Mouse (Mus musculus) liver, embryonic 14.5 days (tissue): ENCODE results near the gene Serinc5. TPM values are rescaled to one million over a fixed set of nuclear protein-coding genes. Genes with fewer than 3 reads are reported as not detected.
A peak's percentile ranks its signal among the peaks of the same experiment; 100 is the strongest.

Source experiments
- ATAC-seq: fragments of 200-750 bp; cut with Nextera tagmentation; 2 replicates; pipeline ENCODE4 v1.8.0; 2017; ENCODE audit warnings: moderate number of reproducible peaks, mild to moderate bottlenecking, moderate library complexity; ENCODE audit not compliant: insufficient read depth
- DNase-seq, 3 experiments: peaks; one replicate each; pipeline ENCODE4 v3.0.0-alpha.2; 2012 to 2013; ENCODE audit warnings: low read depth in 3 of 3, low spot score in 3 of 3
- H3K27ac ChIP-seq: fragments of 300-500 bp; sonication (generic); 2 replicates; pipeline ENCODE4 v1.5.1; 2014; ENCODE audit warnings: moderate library complexity, mild to moderate bottlenecking, control low read depth, inconsistent platforms
- H3K27me3 ChIP-seq: fragments of 300-500 bp; sonication (generic); 2 replicates; pipeline ENCODE4 v1.6.1; 2014; ENCODE audit warnings: mild to moderate bottlenecking, low read length, moderate library complexity; ENCODE audit not compliant: control insufficient read depth, insufficient read depth
- H3K36me3 ChIP-seq: fragments of 300-500 bp; sonication (generic); replicated peaks from 2 replicates; pipeline ENCODE4 v1.6.1; 2014; ENCODE audit warnings: low read depth; ENCODE audit not compliant: control insufficient read depth, insufficient read depth
- H3K4me1 ChIP-seq, 2 experiments: fragments of 200-500 bp in 1 of 2; fragments of 300-500 bp in 1 of 2; sonication (generic) in 1 of 2; replicated peaks; 2 replicates each; pipeline ENCODE4 v1.6.1; 2012 to 2014; ENCODE audit warnings: antibody characterized with exemption in 1 of 2, inconsistent platforms in 1 of 2, low read length in 1 of 2; ENCODE audit not compliant: control insufficient read depth in 2 of 2, insufficient read depth in 2 of 2
- H3K4me2 ChIP-seq: fragments of 300-500 bp; sonication (generic); 2 replicates; pipeline ENCODE4 v1.6.1; 2014; ENCODE audit warnings: low read depth, mild to moderate bottlenecking, control low read depth, moderate library complexity
- H3K4me3 ChIP-seq, 2 experiments: fragments of 200-500 bp in 1 of 2; fragments of 300-500 bp in 1 of 2; sonication (generic) in 1 of 2; 2 replicates each; pipeline ENCODE4 v1.5.1; 2012 to 2014; ENCODE audit warnings: low read depth in 2 of 2, low read length in 2 of 2, mild to moderate bottlenecking in 2 of 2, control low read depth in 1 of 2, inconsistent platforms in 1 of 2, moderate library complexity in 1 of 2; ENCODE audit not compliant: insufficient read depth in 1 of 2
- H3K9ac ChIP-seq: fragments of 300-500 bp; sonication (generic); replicated peaks from 2 replicates; pipeline ENCODE4 v1.6.1; 2014; ENCODE audit warnings: mild to moderate bottlenecking, control low read depth, moderate library complexity
- H3K9me3 ChIP-seq: fragments of 300-500 bp; sonication (generic); 2 replicates; pipeline ENCODE4 v1.6.1; 2016; ENCODE audit warnings: low read length, mixed read lengths; ENCODE audit not compliant: control insufficient read depth
- CTCF ChIP-seq: IDR thresholded peaks from 2 replicates; pipeline ENCODE4 v1.5.1; 2016; ENCODE audit warnings: antibody characterized with exemption, low read depth, control low read depth
- EP300 ChIP-seq: IDR thresholded peaks from 2 replicates; pipeline ENCODE4 v1.6.1; 2016; ENCODE audit warnings: antibody characterized with exemption, low read depth
- WGBS: fragments of 180-500 bp; shearing (Covaris S2); extraction: QIAGEN DNeasy Blood & Tissue Kit; methylation state at CpG from one replicate; pipeline ENCODE4 v1.1.7; 2014; ENCODE audit not compliant: insufficient replicate concordance; 5-methylcytosine and 5-hydroxymethylcytosine counted together
- polyA plus RNA-seq, 2 experiments: library from polyadenylated mRNA; depleted of rRNA in 1 of 2; stranded (reverse) in 1 of 2; unstranded in 1 of 2; fragments of >200 nt; fragmentation: Nextera tagmentation in 1 of 2; extraction: Ambion mirVana in 1 of 2; gene quantifications; 2 replicates each; pipeline versions ENCODE4 v1.2.1 to v1.2.3; 2012 to 2014

Serinc5 gene
- polyA plus RNA-seq, 2 experiments, result 14.2 to 17.9 TPM

DNA sequence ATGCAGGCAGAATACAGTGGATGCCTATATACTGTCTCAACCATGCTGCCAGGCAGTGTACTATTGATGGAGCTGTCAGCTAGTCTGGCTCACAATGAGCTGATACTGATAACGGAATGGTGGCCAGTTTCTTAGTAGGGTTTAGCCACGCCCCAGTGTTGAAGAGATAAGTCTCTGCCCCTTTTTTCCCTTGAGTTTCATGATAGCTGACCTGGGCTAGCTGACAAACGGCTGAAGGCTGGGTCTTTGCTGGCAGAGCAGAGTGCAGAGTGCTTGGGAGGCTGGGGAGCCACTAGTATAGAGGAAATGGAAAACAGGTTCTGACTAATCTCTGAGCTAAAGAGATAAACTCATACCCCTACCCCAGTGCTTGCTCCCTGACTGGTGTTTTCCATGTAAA, 18.6 kb downstream of the Serinc5 start:
- Histone ChIP-seq H3K4me2 (peak overlapping the region; percentile 37), H3K36me3 (peaks cover 20% of the 10 kb centered on the region), H3K9me3 (no peaks in the 10 kb centered on the region), H3K27me3 (no peaks in the 10 kb centered on the region), H3K4me1 (peaks cover 22 to 37% of the 10 kb centered on the region in 2 experiments), H3K27ac (no peak overlapping the region; the same call in 1 of the 2 replicates), H3K4me3 (no peak overlapping the region), H3K9ac (no peak overlapping the region)
- peak; percentile 57 for TF ChIP-seq EP300
- no peak for TF ChIP-seq CTCF
- ATAC-seq (peak; percentile 91), DNase-seq (peak in 2 of 3 experiments; percentile 60 to 63)
- 6% methylated on average over 3 of the region's 3 CpGs for whole genome bisulfite sequencing

DNA sequence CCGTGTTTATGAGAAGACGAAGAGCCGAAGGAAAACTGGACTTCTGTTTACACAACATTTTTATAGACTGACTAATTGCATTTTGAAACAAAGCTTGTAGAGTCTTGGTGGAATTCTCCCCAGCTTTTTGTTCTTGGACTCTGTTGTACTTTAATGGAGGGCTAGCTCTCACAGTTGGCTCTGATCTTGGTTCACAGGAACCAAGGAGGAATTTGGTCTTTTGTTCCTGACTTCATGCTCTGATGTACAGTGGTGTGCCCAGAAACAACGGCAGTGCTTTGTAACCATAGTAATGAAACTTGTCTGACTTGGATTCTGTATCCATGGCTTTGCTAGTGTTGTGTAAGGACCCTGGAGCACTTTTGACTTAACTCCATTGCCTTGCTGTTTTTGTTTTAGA, 20.6 kb downstream of the Serinc5 start:
- Histone ChIP-seq H3K4me2 (no peak overlapping the region), H3K27ac (no peak overlapping the region), H3K4me3 (no peak overlapping the region), H3K27me3 (no peaks in the 10 kb centered on the region), H3K4me1 (peaks cover 32 to 55% of the 10 kb centered on the region in 2 experiments), H3K9ac (no peak overlapping the region), H3K9me3 (no peaks in the 10 kb centered on the region), H3K36me3 (peaks cover 17% of the 10 kb centered on the region)
- TF ChIP-seq CTCF (no peak), EP300 (no peak)
- 84% methylated on average over 4 of the region's 4 CpGs for WGBS
- no peak for DNase-seq
- ATAC-seq, result no peak

DNA sequence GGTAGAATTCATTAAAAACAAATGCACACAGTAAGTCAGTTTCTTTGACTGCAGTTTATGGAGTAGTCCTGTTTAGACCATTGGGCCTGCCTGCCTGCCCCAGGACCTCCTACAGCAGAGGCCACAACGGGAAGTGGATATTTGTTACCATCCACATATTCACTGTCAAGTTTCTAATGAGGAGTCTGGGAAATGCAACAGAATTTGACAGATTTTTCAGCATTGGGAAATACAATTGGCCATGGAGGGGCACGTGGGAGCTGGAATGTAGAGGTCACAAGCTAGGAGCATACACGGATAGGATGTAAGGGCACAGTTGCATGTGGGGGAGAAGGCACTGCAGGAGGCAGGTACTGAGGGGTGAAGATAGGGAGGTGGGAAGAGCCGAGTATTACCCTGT, 21.7 kb downstream of the Serinc5 start:
- Histone ChIP-seq H3K27me3 (no peaks in the 10 kb centered on the region), H3K27ac (no peak overlapping the region), H3K36me3 (peaks cover 8% of the 10 kb centered on the region), H3K4me1 (peaks cover 38 to 62% of the 10 kb centered on the region in 2 experiments), H3K9me3 (no peaks in the 10 kb centered on the region), H3K4me2 (no peak overlapping the region), H3K4me3 (no peak overlapping the region), H3K9ac (no peak overlapping the region)
- ATAC-seq (no peak), DNase-seq (no peak)
- 55% methylated on average over 4 of the region's 4 CpGs for WGBS
- TF ChIP-seq CTCF (no peak), EP300 (no peak)

DNA sequence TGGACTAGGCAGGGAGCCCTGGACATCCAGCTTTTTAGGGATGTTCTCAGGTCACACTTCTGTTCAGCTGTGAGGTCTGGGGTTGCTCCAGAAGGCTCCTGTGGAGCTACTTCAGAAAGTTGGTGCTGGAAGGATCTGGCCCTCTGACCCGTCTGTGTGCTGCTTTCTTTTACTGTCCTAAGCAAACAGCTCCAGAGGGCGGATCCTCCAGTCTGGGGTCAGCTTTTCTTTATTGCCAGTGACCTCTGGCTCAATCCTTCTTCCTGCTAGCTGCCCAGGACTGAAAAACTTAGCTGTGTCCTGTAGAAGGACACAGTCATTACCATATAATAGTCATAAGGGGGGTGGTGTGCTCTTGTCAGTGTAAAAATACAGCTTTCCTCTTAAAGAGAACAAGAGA, 24.1 kb downstream of the Serinc5 start:
- Histone ChIP-seq H3K4me3 (no peak overlapping the region), H3K27me3 (no peaks in the 10 kb centered on the region), H3K4me1 (peaks cover 27 to 56% of the 10 kb centered on the region in 2 experiments), H3K9me3 (no peaks in the 10 kb centered on the region), H3K36me3 (no peaks in the 10 kb centered on the region; the same call in none of the 2 replicates), H3K27ac (no peak overlapping the region), H3K4me2 (no peak overlapping the region), H3K9ac (no peak overlapping the region)
- DNase-seq, result no peak
- ATAC-seq, result no peak
- 74% methylated on average over 2 of the region's 2 CpGs for WGBS
- TF ChIP-seq EP300 (no peak), CTCF (no peak)

DNA sequence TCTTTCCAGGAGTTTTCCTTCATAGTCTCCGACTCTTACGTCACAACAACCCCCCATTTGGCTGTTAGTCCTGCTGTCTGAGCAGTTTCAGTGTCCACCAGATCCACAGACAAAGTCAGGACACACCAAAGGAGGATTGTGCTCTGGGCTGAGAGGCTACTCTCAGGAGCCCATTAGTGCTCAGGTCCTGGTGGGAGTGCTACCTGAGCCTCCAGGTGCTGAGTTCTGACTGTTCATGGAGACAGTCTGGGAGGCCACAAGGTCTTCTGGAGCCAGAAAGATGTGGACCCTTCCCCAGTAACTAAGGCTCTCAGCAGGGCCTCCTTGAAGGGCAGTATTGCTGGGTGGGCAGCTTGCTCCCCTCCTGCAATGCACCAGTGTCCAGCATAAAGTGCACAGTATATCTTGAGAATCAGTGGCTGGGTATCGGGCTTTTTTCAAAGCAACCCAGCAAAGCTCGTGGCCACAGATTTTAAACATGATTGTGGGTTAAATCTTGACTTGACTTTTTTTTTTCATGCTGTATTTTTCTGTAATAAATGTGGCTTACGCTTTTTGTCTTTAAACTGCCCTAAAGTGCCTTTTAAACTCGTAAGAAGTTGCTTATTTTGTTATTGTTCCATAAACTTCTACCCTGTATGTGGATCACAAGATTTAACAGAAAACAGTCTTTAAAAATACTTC, 25.5 kb downstream of the Serinc5 start:
- Histone ChIP-seq H3K36me3 (no peaks in the 10 kb centered on the region; the same call in 1 of the 2 replicates), H3K4me2 (peak overlapping the region; percentile 46), H3K4me1 (peaks cover 27 to 57% of the 10 kb centered on the region in 2 experiments), H3K4me3 (no peak overlapping the region), H3K27ac (no peak overlapping the region), H3K9me3 (no peaks in the 10 kb centered on the region), H3K9ac (no peak overlapping the region), H3K27me3 (no peaks in the 10 kb centered on the region)
- no peak for ATAC-seq
- no peak for DNase-seq
- 46% methylated on average over 6 of the region's 6 CpGs for WGBS
- TF ChIP-seq CTCF (no peak), EP300 (no peak)
